Mouse (Mus musculus) testis, adult 2 months (tissue): ENCODE measurements at regions not wholly inside any gene's neighbourhood (a gene's known extent, or its start where the extent isn't known, plus 50 kb on each side); places are given as distances from the start of the nearest gene placed in this dataset.

ENCODE experiments used
- CTCF ChIP-seq: fragments of 200-500 bp; IDR thresholded peaks from 2 replicates; pipeline ENCODE4 v1.5.1; 2012; ENCODE audit warnings: low read depth, mild to moderate bottlenecking, inconsistent platforms, low read length, moderate library complexity; ENCODE audit not compliant: control insufficient read depth, insufficient read depth, insufficient replicate concordance
- POLR2A ChIP-seq: fragments of 200-500 bp; IDR thresholded peaks from 2 replicates; pipeline ENCODE4 v1.6.1; 2012; ENCODE audit warnings: low read depth, mild to moderate bottlenecking, inconsistent platforms, low read length, moderate library complexity; ENCODE audit not compliant: control insufficient read depth

DNA sequence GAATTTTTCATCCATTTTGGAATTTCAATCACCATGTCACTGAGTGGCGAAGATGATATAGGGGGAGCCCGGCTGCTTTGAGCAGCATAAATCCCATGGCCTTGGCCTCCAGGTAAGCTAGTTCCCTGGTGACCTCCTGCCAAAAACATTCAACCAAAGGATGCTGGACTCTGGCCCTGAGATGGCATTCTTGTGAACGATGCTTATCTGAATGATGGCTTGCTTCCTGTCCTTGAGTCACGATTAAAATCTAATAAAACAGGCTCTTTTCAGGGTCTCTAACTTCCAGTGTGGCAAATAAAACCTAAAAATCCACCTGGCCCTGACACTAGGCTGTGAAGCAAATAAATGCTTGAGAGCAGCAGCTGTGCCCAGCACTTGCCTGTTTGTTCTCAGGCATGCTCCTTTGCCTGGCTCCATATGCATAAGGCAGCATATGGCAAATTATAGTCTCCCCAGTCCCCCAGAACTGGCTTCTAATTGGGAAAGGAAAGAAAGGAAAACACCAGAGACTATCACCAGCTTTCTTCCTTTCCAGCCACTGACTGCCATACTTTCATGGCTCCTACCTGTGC lies 193.7 kb downstream of the Gm826 start:
- TF ChIP-seq CTCF (no peak), POLR2A (no peak)
